Comparison of ENCODE assay signal across 30 mouse cellular contexts in the genomic region with DNA sequence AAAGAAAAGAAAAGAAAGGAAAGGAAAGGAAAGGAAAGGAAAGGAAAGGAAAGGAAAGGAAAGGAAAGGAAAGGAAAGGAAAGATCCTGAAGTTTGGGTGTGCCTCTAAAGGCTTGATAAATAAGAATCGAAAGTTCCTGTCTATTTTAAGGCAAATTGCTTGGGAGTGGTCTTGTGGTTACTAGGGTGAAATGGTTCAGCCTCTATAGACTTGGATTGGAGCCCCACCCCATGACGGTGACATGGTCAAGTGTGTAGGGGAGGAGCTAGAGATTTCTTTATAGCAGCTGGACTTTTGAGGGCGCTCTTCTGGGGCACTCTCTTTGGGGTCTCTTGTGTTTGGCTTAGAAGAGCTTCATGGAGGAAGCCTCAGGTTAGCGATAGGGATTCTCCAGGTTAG. TPM values are rescaled to one million over a fixed set of nuclear protein-coding genes. Genes with fewer than 3 reads are reported as not detected.
"Had no signal": no experiment of that assay in that cellular context is flagged by ENCODE, and none has a peak within 500 bp of the region (broad histone marks: within the 10 kb centered on the region; RNA-seq: fewer than 3 reads in every experiment).

No protein-coding gene starts in this region.

- H3K36me3 ChIP-seq: kidney, embryonic 15.5 days; liver, embryonic 13.5 days; neural tube, embryonic 12.5 days; neural tube, embryonic 15.5 days had no signal

- DNase-seq: kidney, adult 8-10 months; kidney, postnatal 10 days; kidney, postnatal 36 days; layer of hippocampus, postnatal 36 days; liver, embryonic 13.5 days; lung, adult 2 months; lung, postnatal 14 days; lung, postnatal 4 days; midbrain, embryonic 14.5 days; thymus, adult 2 months; thymus, postnatal 14 days; thymus, postnatal 4 days had no signal

- H3K9me3 ChIP-seq: kidney, embryonic 15.5 days; liver, embryonic 13.5 days; neural tube, embryonic 15.5 days had no signal

- H3K4me1 ChIP-seq: liver, embryonic 13.5 days; neural tube, embryonic 12.5 days had no signal

- H3K4me3 ChIP-seq: kidney, embryonic 15.5 days; left cerebral cortex, adult 2 months; liver, embryonic 13.5 days; neural tube, embryonic 12.5 days; neural tube, embryonic 15.5 days had no signal

- H3K27me3 ChIP-seq: liver, embryonic 13.5 days; neural tube, embryonic 12.5 days; neural tube, embryonic 15.5 days had no signal

- H3K9ac ChIP-seq: kidney, embryonic 15.5 days; liver, embryonic 13.5 days; neural tube, embryonic 12.5 days; neural tube, embryonic 15.5 days had no signal

- H3K27ac ChIP-seq: kidney, embryonic 15.5 days; left cerebral cortex, adult 2 months; liver, embryonic 13.5 days; neural tube, embryonic 12.5 days; neural tube, embryonic 15.5 days had no signal

RNA-seq across cellular contexts. Expression of gene Sfta2, which starts 7.6 kb away (rescaled TPM):
- total RNA-seq: layer of hippocampus, adult 8-10 months; layer of hippocampus, postnatal 10 days; layer of hippocampus, postnatal 36 days; left cerebral cortex, adult 2 months; left cerebral cortex, postnatal 10 days; left cerebral cortex, postnatal 36 days; liver, adult 2 months; megakaryocyte progenitor cell, adult 5-6 weeks; megakaryocyte-erythroid progenitor cell, adult 5-6 weeks; midbrain, postnatal 0 days had no signal
- polyA plus RNA-seq: limb, embryonic 11.5 days; limb, embryonic 14.5 days; liver, adult 2 months; liver, embryonic 13.5 days; liver, embryonic 16.5 days; midbrain, embryonic 11.5 days; midbrain, embryonic 14.5 days; midbrain, postnatal 0 days; neural tube, embryonic 12.5 days; neural tube, embryonic 15.5 days; small intestine, adult 2 months; spleen, adult 2 months had no signal

RNA-seq across cellular contexts. Expression of gene 2300002M23Rik, which starts 26.5 kb away (rescaled TPM):
- total RNA-seq: layer of hippocampus, adult 8-10 months; layer of hippocampus, postnatal 10 days; layer of hippocampus, postnatal 36 days; left cerebral cortex, adult 2 months; left cerebral cortex, postnatal 10 days; left cerebral cortex, postnatal 36 days; liver, adult 2 months; megakaryocyte progenitor cell, adult 5-6 weeks; megakaryocyte-erythroid progenitor cell, adult 5-6 weeks; midbrain, postnatal 0 days had no signal
- polyA plus RNA-seq: kidney, embryonic 15.5 days; limb, embryonic 11.5 days; liver, adult 2 months; liver, embryonic 13.5 days; liver, embryonic 16.5 days; midbrain, embryonic 11.5 days; midbrain, embryonic 14.5 days; midbrain, postnatal 0 days; neural tube, embryonic 12.5 days; neural tube, embryonic 15.5 days; small intestine, adult 2 months; spleen, adult 2 months had no signal

RNA-seq across cellular contexts. Expression of gene Gm9573, which starts 32.7 kb away (rescaled TPM):
- total RNA-seq: layer of hippocampus, adult 8-10 months; layer of hippocampus, postnatal 10 days; layer of hippocampus, postnatal 36 days; left cerebral cortex, adult 2 months; left cerebral cortex, postnatal 10 days; left cerebral cortex, postnatal 36 days; liver, adult 2 months; megakaryocyte progenitor cell, adult 5-6 weeks; megakaryocyte-erythroid progenitor cell, adult 5-6 weeks; midbrain, postnatal 0 days had no signal
- polyA plus RNA-seq: kidney, embryonic 15.5 days; limb, embryonic 11.5 days; limb, embryonic 14.5 days; liver, adult 2 months; liver, embryonic 13.5 days; liver, embryonic 16.5 days; lung, adult 2 months; midbrain, embryonic 11.5 days; midbrain, embryonic 14.5 days; midbrain, postnatal 0 days; neural tube, embryonic 12.5 days; neural tube, embryonic 15.5 days; small intestine, adult 2 months; spleen, adult 2 months had no signal

RNA-seq across cellular contexts. Expression of gene Cdsn, which starts 41.9 kb away (rescaled TPM):
- total RNA-seq: liver, adult 2 months; megakaryocyte progenitor cell, adult 5-6 weeks; megakaryocyte-erythroid progenitor cell, adult 5-6 weeks had no signal
- polyA plus RNA-seq: kidney, embryonic 15.5 days; limb, embryonic 11.5 days; liver, adult 2 months; liver, embryonic 13.5 days; neural tube, embryonic 12.5 days had no signal

RNA-seq across cellular contexts. Expression of gene Mucl3, which starts 49.7 kb away (rescaled TPM):
- total RNA-seq: layer of hippocampus, adult 8-10 months; layer of hippocampus, postnatal 10 days; layer of hippocampus, postnatal 36 days; left cerebral cortex, adult 2 months; left cerebral cortex, postnatal 10 days; left cerebral cortex, postnatal 36 days; liver, adult 2 months; megakaryocyte progenitor cell, adult 5-6 weeks; megakaryocyte-erythroid progenitor cell, adult 5-6 weeks had no signal
- polyA plus RNA-seq: limb, embryonic 11.5 days; liver, adult 2 months; liver, embryonic 16.5 days; midbrain, embryonic 11.5 days; midbrain, embryonic 14.5 days; midbrain, postnatal 0 days; neural tube, embryonic 12.5 days; neural tube, embryonic 15.5 days; spleen, adult 2 months had no signal
